Mouse (Mus musculus) forebrain, embryonic 13.5 days (tissue): ENCODE data around the gene Ccdc43. TPM values are rescaled to one million over a fixed set of nuclear protein-coding genes. Genes with fewer than 3 reads are reported as not detected.

Source experiments
- ATAC-seq: fragments of 200-750 bp; cut with Nextera tagmentation; 2 replicates; pipeline ENCODE4 v1.8.0; 2017
- H3K27ac ChIP-seq: fragments of 300-500 bp; sonication (generic); 2 replicates; pipeline ENCODE4 v1.5.1; 2015; ENCODE audit warnings: inconsistent platforms, mild to moderate bottlenecking, moderate library complexity
- H3K27me3 ChIP-seq: fragments of 300-500 bp; sonication (generic); 2 replicates; pipeline ENCODE4 v1.6.1; 2015; ENCODE audit warnings: mild to moderate bottlenecking, inconsistent platforms
- H3K36me3 ChIP-seq: fragments of 300-500 bp; sonication (generic); 2 replicates; pipeline ENCODE4 v1.6.1; 2015; ENCODE audit warnings: mild to moderate bottlenecking, inconsistent platforms; ENCODE audit not compliant: poor library complexity, severe bottlenecking
- H3K4me1 ChIP-seq: fragments of 300-500 bp; sonication (generic); 2 replicates; pipeline ENCODE4 v1.6.1; 2015; ENCODE audit warnings: inconsistent platforms
- H3K4me2 ChIP-seq: fragments of 300-500 bp; sonication (generic); 2 replicates; pipeline ENCODE4 v1.6.1; 2015; ENCODE audit warnings: inconsistent platforms, mild to moderate bottlenecking, moderate library complexity
- H3K4me3 ChIP-seq: fragments of 300-500 bp; sonication (generic); 2 replicates; pipeline ENCODE4 v1.5.1; 2015; ENCODE audit warnings: mild to moderate bottlenecking, inconsistent platforms
- H3K9ac ChIP-seq: fragments of 300-500 bp; sonication (generic); 2 replicates; pipeline ENCODE4 v1.6.1; 2015; ENCODE audit warnings: mild to moderate bottlenecking, inconsistent platforms
- H3K9me3 ChIP-seq: fragments of 300-500 bp; sonication (generic); replicated peaks from 2 replicates; pipeline ENCODE4 v1.6.1; 2016; ENCODE audit warnings: inconsistent platforms
- WGBS: fragments of 180-500 bp; shearing (Covaris S2); methylation state at CpG from one replicate; pipeline ENCODE4 v1.1.7; 2015; 5-methylcytosine and 5-hydroxymethylcytosine counted together
- polyA plus RNA-seq: library from polyadenylated mRNA; unstranded; fragments of >200 nt; fragmentation: Nextera tagmentation; extraction: Ambion mirVana; gene quantifications from 2 replicates; pipeline ENCODE4 v1.2.1, GENCODE M21; 2015

The Ccdc43 gene
- polyA plus RNA-seq: 45.8 and 46.3 TPM in 2 replicates

GRCm38 (mm10) chr11:102697338-102698017, at the start of gene Ccdc43:
Ccdc43 (minus strand) TSS chr11:102697782.
- peaks cover 20% of the 10 kb centered on the region for H3K4me1 ChIP-seq
- ATAC-seq: peak; percentile 97
- no peaks in the 10 kb centered on the region for H3K27me3 ChIP-seq
- peak within 1 kb of the TSS; percentile 79 for H3K4me2 ChIP-seq
- H3K36me3 ChIP-seq: peaks cover 13% of the 10 kb centered on the region
- peak within 1 kb of the TSS; percentile 79 for H3K4me3 ChIP-seq
- H3K9ac ChIP-seq: peak within 1 kb of the TSS; percentile 83
- H3K9me3 ChIP-seq: no peaks in the 10 kb centered on the region
- peak within 1 kb of the TSS; percentile 26; the same call in 1 of the 2 replicates for H3K27ac ChIP-seq
- WGBS: under 1% methylated on average over 49 of the region's 49 CpGs

- peaks cover 23% of the 10 kb centered on the region for H3K4me1 ChIP-seq
- ATAC-seq: no peak
- no peak overlapping the region for H3K4me3 ChIP-seq
- H3K27me3 ChIP-seq: 0 out of 2 replicates have a peak, but pooled peaks cover 3% of the 10 kb centered on the region
- H3K4me2 ChIP-seq: no peak overlapping the region
- H3K9me3 ChIP-seq: no peaks in the 10 kb centered on the region
- H3K9ac ChIP-seq: no peak overlapping the region
- no peaks in the 10 kb centered on the region for H3K36me3 ChIP-seq
- H3K27ac ChIP-seq: no peak overlapping the region
- 93% methylated on average over 3 of the region's 3 CpGs for WGBS
Observed at GRCm38 (mm10) chr11:102744746-102745145, 47.2 kb upstream of the Ccdc43 start.

GRCm38 (mm10) chr11:102742843-102743242, 45.3 kb upstream of the Ccdc43 start:
- H3K9me3 ChIP-seq: no peaks in the 10 kb centered on the region
- H3K4me2 ChIP-seq: no peak overlapping the region
- no peak overlapping the region for H3K4me3 ChIP-seq
- WGBS: 84% methylated on average over 5 of the region's 5 CpGs
- H3K27me3 ChIP-seq: peaks cover 11% of the 10 kb centered on the region; the same call in 1 of the 2 replicates
- no peak for ATAC-seq
- H3K4me1 ChIP-seq: peaks cover 32% of the 10 kb centered on the region
- no peak overlapping the region for H3K27ac ChIP-seq
- no peaks in the 10 kb centered on the region for H3K36me3 ChIP-seq
- H3K9ac ChIP-seq: no peak overlapping the region

GRCm38 (mm10) chr11:102742066-102742465, 44.5 kb upstream of the Ccdc43 start:
- no peak overlapping the region for H3K4me3 ChIP-seq
- no peak overlapping the region for H3K9ac ChIP-seq
- H3K36me3 ChIP-seq: no peaks in the 10 kb centered on the region
- ATAC-seq: no peak
- H3K4me1 ChIP-seq: peaks cover 32% of the 10 kb centered on the region
- WGBS: 31% methylated on average over 7 of the region's 7 CpGs
- no peak overlapping the region for H3K4me2 ChIP-seq
- no peaks in the 10 kb centered on the region for H3K9me3 ChIP-seq
- H3K27me3 ChIP-seq: peaks cover 12% of the 10 kb centered on the region; the same call in 1 of the 2 replicates
- H3K27ac ChIP-seq: no peak overlapping the region

- WGBS: 15% methylated on average over 22 of the region's 22 CpGs
- no peak overlapping the region for H3K4me3 ChIP-seq
- H3K27me3 ChIP-seq: peaks cover 12% of the 10 kb centered on the region; the same call in 1 of the 2 replicates
- H3K27ac ChIP-seq: peak overlapping the region; percentile 45; the same call in 1 of the 2 replicates
- H3K9ac ChIP-seq: peak overlapping the region; percentile 7; the same call in 1 of the 2 replicates
- no peak for ATAC-seq
- peaks cover 32% of the 10 kb centered on the region for H3K4me1 ChIP-seq
- H3K9me3 ChIP-seq: no peaks in the 10 kb centered on the region
- no peaks in the 10 kb centered on the region for H3K36me3 ChIP-seq
- peak overlapping the region; percentile 24; the same call in 1 of the 2 replicates for H3K4me2 ChIP-seq
Observed at GRCm38 (mm10) chr11:102741129-102741950, 43.8 kb upstream of the Ccdc43 start.

GRCm38 (mm10) chr11:102740634-102741033, 43.1 kb upstream of the Ccdc43 start:
- Histone ChIP-seq H3K36me3 (no peaks in the 10 kb centered on the region), H3K4me3 (no peak overlapping the region), H3K27ac (no peak overlapping the region), H3K4me1 (peaks cover 32% of the 10 kb centered on the region), H3K27me3 (peaks cover 12% of the 10 kb centered on the region; the same call in 1 of the 2 replicates), H3K9ac (no peak overlapping the region), H3K9me3 (no peaks in the 10 kb centered on the region), H3K4me2 (no peak overlapping the region)
- ATAC-seq: no peak
- 54% methylated on average over 11 of the region's 11 CpGs for WGBS

- Histone ChIP-seq H3K27me3 (peaks cover 12% of the 10 kb centered on the region; the same call in 1 of the 2 replicates), H3K4me2 (peak overlapping the region; percentile 69), H3K36me3 (no peaks in the 10 kb centered on the region), H3K4me3 (peak overlapping the region; percentile 32), H3K27ac (peak overlapping the region; percentile 6; the same call in 1 of the 2 replicates), H3K9me3 (no peaks in the 10 kb centered on the region), H3K9ac (peak overlapping the region; percentile 61), H3K4me1 (peaks cover 32% of the 10 kb centered on the region)
- ATAC-seq: peak; percentile 81
- 4% methylated on average over 20 of the region's 20 CpGs for WGBS
Observed at GRCm38 (mm10) chr11:102739278-102739966, 41.8 kb upstream of the Ccdc43 start.

GRCm38 (mm10) chr11:102738046-102738445, 40.5 kb upstream of the Ccdc43 start:
- H3K27me3 ChIP-seq: peaks cover 12% of the 10 kb centered on the region; the same call in 1 of the 2 replicates
- peaks cover 32% of the 10 kb centered on the region for H3K4me1 ChIP-seq
- no peak overlapping the region for H3K4me3 ChIP-seq
- H3K9me3 ChIP-seq: no peaks in the 10 kb centered on the region
- H3K9ac ChIP-seq: no peak overlapping the region
- no peak overlapping the region for H3K27ac ChIP-seq
- WGBS: 86% methylated on average over 3 of the region's 3 CpGs
- no peak for ATAC-seq
- H3K4me2 ChIP-seq: no peak overlapping the region
- H3K36me3 ChIP-seq: no peaks in the 10 kb centered on the region

GRCm38 (mm10) chr11:102734961-102735360, 37.4 kb upstream of the Ccdc43 start:
- Histone ChIP-seq H3K9ac (no peak overlapping the region), H3K36me3 (no peaks in the 10 kb centered on the region), H3K27me3 (peaks cover 9% of the 10 kb centered on the region; the same call in 1 of the 2 replicates), H3K4me2 (no peak overlapping the region), H3K4me1 (peaks cover 11% of the 10 kb centered on the region), H3K4me3 (no peak overlapping the region), H3K27ac (no peak overlapping the region), H3K9me3 (no peaks in the 10 kb centered on the region)
- WGBS: 89% methylated on average over 6 of the region's 6 CpGs
- ATAC-seq: no peak

- Histone ChIP-seq H3K4me1 (no peaks in the 10 kb centered on the region), H3K27ac (no peak overlapping the region), H3K9ac (no peak overlapping the region), H3K9me3 (no peaks in the 10 kb centered on the region), H3K36me3 (no peaks in the 10 kb centered on the region), H3K4me2 (no peak overlapping the region), H3K27me3 (peaks cover 4% of the 10 kb centered on the region; the same call in 1 of the 2 replicates), H3K4me3 (no peak overlapping the region)
- no peak for ATAC-seq
- 69% methylated on average over 5 of the region's 5 CpGs for WGBS
Observed at GRCm38 (mm10) chr11:102733146-102733545, 35.6 kb upstream of the Ccdc43 start.

- Histone ChIP-seq H3K36me3 (no peaks in the 10 kb centered on the region), H3K9me3 (no peaks in the 10 kb centered on the region), H3K4me2 (no peak overlapping the region), H3K4me1 (no peaks in the 10 kb centered on the region), H3K9ac (no peak overlapping the region), H3K27me3 (no peaks in the 10 kb centered on the region), H3K4me3 (no peak overlapping the region), H3K27ac (no peak overlapping the region)
- 91% methylated on average over 6 of the region's 6 CpGs for WGBS
- ATAC-seq: no peak
Observed at GRCm38 (mm10) chr11:102731366-102731765, 33.8 kb upstream of the Ccdc43 start.
